Mouse (Mus musculus) testis, adult 2 months (tissue): ENCODE measurements at regions not wholly inside any gene's neighbourhood (a gene's known extent, or its start where the extent isn't known, plus 50 kb on each side); places are given as distances from the start of the nearest gene placed in this dataset.

Experiments
- CTCF ChIP-seq: fragments of 200-500 bp; IDR thresholded peaks from 2 replicates; pipeline ENCODE4 v1.5.1; 2012; ENCODE audit warnings: low read depth, mild to moderate bottlenecking, inconsistent platforms, low read length, moderate library complexity; ENCODE audit not compliant: control insufficient read depth, insufficient read depth, insufficient replicate concordance
- POLR2A ChIP-seq: fragments of 200-500 bp; IDR thresholded peaks from 2 replicates; pipeline ENCODE4 v1.6.1; 2012; ENCODE audit warnings: low read depth, mild to moderate bottlenecking, inconsistent platforms, low read length, moderate library complexity; ENCODE audit not compliant: control insufficient read depth

DNA sequence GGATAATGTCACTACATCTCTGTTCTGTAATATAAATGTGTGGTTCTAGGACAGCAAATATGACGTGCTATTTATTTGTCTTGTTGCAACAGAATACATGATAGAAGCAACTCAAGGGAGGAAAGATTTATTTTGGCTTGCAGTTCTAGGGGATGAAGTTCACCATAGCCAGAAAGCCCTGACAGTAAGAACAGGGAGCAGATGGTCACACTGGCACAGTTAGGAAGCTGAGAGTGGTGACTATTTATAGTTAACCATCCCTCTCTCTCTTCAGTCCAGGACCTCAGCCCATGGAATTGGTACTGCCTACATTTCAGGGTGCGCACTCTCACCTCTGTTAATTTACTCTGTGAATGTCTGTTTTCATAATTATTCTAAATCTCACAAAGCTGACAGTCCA is 678.5 kb upstream of the Gm19410 start:
- TF ChIP-seq CTCF, result no peak
- TF ChIP-seq POLR2A, result no peak
